Mouse (Mus musculus) intestine, embryonic 14.5 days (tissue): ENCODE results near the gene Zfp691. TPM values are rescaled to one million over a fixed set of nuclear protein-coding genes. Genes with fewer than 3 reads are reported as not detected.

Experiments used
- ATAC-seq: fragments of 200-750 bp; cut with Nextera tagmentation; replicated peaks from 2 replicates; pipeline ENCODE4 v1.8.0; 2017; ENCODE audit warnings: low read depth, moderate number of reproducible peaks, moderate TSS enrichment, moderate library complexity; ENCODE audit not compliant: low FRiP score, low TSS enrichment
- DNase-seq: peaks from one replicate; pipeline ENCODE4 v3.0.0-alpha.2; 2018; ENCODE audit warnings: low spot score
- H3K27ac ChIP-seq: fragments of 300-500 bp; sonication (generic); 2 replicates; pipeline ENCODE4 v1.5.1; 2014; ENCODE audit warnings: low read depth, mild to moderate bottlenecking, control low read depth
- H3K27me3 ChIP-seq: fragments of 300-500 bp; sonication (generic); replicated peaks from 2 replicates; pipeline ENCODE4 v1.6.1; 2014; ENCODE audit warnings: low read length, control low read depth; ENCODE audit not compliant: control insufficient read depth, insufficient read depth
- H3K36me3 ChIP-seq: fragments of 300-500 bp; sonication (generic); 2 replicates; pipeline ENCODE4 v1.6.1; 2014; ENCODE audit warnings: low read length, control low read depth; ENCODE audit not compliant: control insufficient read depth, insufficient read depth
- H3K4me1 ChIP-seq: fragments of 300-500 bp; sonication (generic); replicated peaks from 2 replicates; pipeline ENCODE4 v1.6.1; 2014; ENCODE audit warnings: low read length, control low read depth, mixed read lengths; ENCODE audit not compliant: control insufficient read depth, insufficient read depth
- H3K4me2 ChIP-seq: fragments of 300-500 bp; sonication (generic); 2 replicates; pipeline ENCODE4 v1.6.1; 2014; ENCODE audit warnings: low read length
- H3K4me3 ChIP-seq: fragments of 300-500 bp; sonication (generic); 2 replicates; pipeline ENCODE4 v1.5.1; 2014; ENCODE audit warnings: low read depth, low read length, control low read depth, mixed read lengths
- H3K9ac ChIP-seq: fragments of 300-500 bp; sonication (generic); 2 replicates; pipeline ENCODE4 v1.6.1; 2014; ENCODE audit warnings: mild to moderate bottlenecking, low read length
- H3K9me3 ChIP-seq: fragments of 300-500 bp; sonication (generic); 2 replicates; pipeline ENCODE4 v1.6.1; 2016; ENCODE audit warnings: low read length, control low read depth; ENCODE audit not compliant: control insufficient read depth
- WGBS: fragments of 180-500 bp; shearing (Covaris S2); extraction: QIAGEN DNeasy Blood & Tissue Kit; methylation state at CpG from one replicate; pipeline ENCODE4 v1.1.7; 2014; 5-methylcytosine and 5-hydroxymethylcytosine counted together
- microRNA counts: library from miRNA; unstranded; fragments of <30 nt; microRNA quantifications from one replicate; lab custom pipeline; 2016
- microRNA-seq: library from miRNA; unstranded; fragments of <30 nt; microRNA quantifications from one replicate; pipeline ENCODE4, GENCODE M21; 2016
- polyA plus RNA-seq: library from polyadenylated mRNA; unstranded; fragments of >200 nt; fragmentation: Nextera tagmentation; extraction: Ambion mirVana; gene quantifications from 2 replicates; pipeline ENCODE4 v1.2.1, GENCODE M21; 2014

Gene Zfp691
- polyA plus RNA-seq, 1 experiment from 2014 or later: 6.7 TPM

DNA sequence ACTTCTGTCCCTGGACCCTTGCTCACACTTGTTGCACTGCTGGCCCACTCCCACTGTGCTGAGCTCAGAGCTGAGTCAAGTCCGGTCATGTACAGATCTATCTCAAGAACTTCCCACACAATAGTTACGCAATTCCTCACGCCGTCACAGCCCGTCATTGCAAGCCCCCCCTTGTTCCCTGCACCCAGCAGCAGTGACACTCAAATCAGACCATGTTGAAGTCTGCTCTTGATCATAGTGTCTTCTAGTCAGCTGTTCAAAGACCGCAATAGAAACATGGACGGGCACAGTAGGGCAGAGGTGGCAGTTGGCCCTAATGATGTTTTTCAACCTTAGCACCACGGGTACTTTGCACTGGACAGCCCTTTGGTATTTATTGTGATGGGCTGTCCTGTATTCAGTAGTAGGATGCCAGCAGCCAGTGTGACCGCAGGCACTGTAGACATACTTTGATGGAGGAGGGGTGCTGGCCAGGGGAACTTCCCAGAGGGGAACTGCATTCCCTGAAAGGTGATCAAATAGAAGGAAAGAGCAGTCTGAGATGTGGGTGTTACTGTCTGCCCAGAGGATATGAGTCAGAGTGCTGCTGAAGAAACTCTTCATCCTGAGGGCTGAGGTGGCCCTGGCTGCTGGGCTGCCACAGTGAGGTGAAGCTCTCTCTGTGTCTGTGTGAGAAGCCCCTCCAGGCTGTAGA is 48.3 kb downstream of the Zfp691 start:
- Histone ChIP-seq H3K36me3 (peaks cover 78% of the 10 kb centered on the region), H3K27me3 (no peaks in the 10 kb centered on the region), H3K4me1 (no peaks in the 10 kb centered on the region; the same call in none of the 2 replicates), H3K4me3 (no peak overlapping the region), H3K4me2 (no peak overlapping the region), H3K9me3 (no peaks in the 10 kb centered on the region), H3K27ac (no peak overlapping the region), H3K9ac (no peak overlapping the region)
- DNase-seq (no peak), ATAC-seq (no peak)
- WGBS: 82% methylated on average over 9 of the region's 9 CpGs

DNA sequence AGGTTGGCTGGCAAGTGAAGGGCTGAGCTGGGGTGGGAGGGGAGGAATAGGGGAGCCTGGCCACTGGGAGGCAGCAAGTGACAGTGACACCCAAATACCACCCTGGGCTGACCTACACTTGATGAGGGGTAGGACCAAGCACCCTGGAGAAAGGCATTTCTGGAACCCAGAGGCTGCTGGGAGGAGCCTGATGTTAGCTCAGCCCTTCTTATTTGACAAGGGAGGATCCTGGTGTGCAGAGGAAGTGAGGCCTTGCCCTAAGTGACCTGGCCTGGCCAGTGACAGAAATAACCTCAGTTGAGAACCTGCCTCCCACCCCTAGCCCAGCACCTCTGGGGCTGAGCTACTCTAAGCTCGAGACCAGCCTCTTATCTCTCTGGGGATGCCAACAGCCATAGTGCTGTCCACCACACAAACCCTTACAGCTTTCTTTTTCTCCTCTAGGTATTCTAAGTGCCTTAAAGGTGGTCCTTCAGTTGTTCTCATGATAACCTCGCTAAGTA is 49.2 kb downstream of the Zfp691 start:
- ATAC-seq (no peak), DNase-seq (no peak)
- H3K9me3 ChIP-seq: no peaks in the 10 kb centered on the region
- H3K4me1 ChIP-seq: no peaks in the 10 kb centered on the region; the same call in none of the 2 replicates
- H3K4me2 ChIP-seq: no peak overlapping the region
- no peak overlapping the region for H3K4me3 ChIP-seq
- peaks cover 82% of the 10 kb centered on the region for H3K36me3 ChIP-seq
- WGBS: 55% methylated on average over 2 of the region's 2 CpGs
- no peak overlapping the region for H3K9ac ChIP-seq
- H3K27me3 ChIP-seq: no peaks in the 10 kb centered on the region
- no peak overlapping the region for H3K27ac ChIP-seq

DNA sequence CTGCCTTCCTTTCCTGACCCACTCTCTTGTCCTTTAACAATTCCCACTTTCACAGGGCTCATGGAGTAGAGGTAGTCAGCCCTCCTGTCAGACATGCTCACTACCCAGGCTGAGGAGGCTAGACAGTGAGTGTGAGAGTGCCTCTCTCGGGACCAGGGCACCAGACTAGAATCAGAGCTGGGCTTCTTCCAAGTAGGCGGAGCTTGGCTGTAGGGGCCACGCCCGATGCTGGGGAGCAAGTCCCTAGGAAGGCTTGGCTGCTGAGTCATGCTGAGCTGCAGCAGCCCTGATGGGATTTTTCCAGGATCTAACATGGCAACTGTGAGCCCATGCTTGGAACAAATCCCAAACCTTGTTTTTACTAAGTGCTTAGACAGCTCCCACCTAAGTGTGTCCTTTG is 52.7 kb downstream of the Zfp691 start:
- Histone ChIP-seq H3K27ac (no peak overlapping the region), H3K4me1 (no peaks in the 10 kb centered on the region; the same call in none of the 2 replicates), H3K27me3 (no peaks in the 10 kb centered on the region), H3K36me3 (peaks cover 51% of the 10 kb centered on the region), H3K9me3 (no peaks in the 10 kb centered on the region), H3K4me3 (no peak overlapping the region), H3K4me2 (no peak overlapping the region), H3K9ac (no peak overlapping the region)
- WGBS: 37% methylated on average over 4 of the region's 4 CpGs
- ATAC-seq (peak; percentile 44; the same call in 1 of the 2 replicates), DNase-seq (no peak)

DNA sequence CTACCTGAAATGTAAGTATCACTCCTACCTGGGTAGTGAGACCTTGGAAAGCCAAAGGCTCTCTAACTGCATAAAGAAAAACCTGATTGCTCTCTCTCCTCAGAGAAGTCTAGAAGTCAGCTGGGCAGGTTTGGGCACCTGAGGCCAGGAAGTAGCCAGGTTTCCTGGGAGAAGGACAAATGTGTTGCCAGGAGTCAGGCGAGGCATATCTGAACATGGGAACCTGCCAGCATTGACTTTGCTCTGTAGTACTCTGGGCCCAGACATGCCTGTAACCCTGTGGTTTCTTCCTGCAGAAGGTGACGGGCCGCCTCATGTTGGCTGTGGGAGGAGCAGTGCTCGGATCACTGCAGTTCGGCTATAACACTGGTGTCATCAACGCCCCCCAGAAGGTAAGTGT is 53.9 kb downstream of the Zfp691 start:
- no peak overlapping the region for H3K4me3 ChIP-seq
- H3K36me3 ChIP-seq: peaks cover 45% of the 10 kb centered on the region
- H3K27ac ChIP-seq: no peak overlapping the region
- WGBS: 89% methylated on average over 6 of the region's 6 CpGs
- H3K9me3 ChIP-seq: no peaks in the 10 kb centered on the region
- no peak for DNase-seq
- no peaks in the 10 kb centered on the region for H3K27me3 ChIP-seq
- no peak overlapping the region for H3K9ac ChIP-seq
- no peak overlapping the region for H3K4me2 ChIP-seq
- ATAC-seq: no peak
- H3K4me1 ChIP-seq: peaks cover under 1% of the 10 kb centered on the region

MicroRNAs within 50 kb of the gene (microRNA counts, 519-probe panel; counts per million panel counts)
- not detected for microRNA mmu-miR-1957 (lab: Ali Mortazavi, UCI)

Small RNA genes lying within 50 kb of the gene (microRNA-seq; reads per million reads assigned to microRNA genes)
- gene Mir1957a: not detected

Other genes with a start within 250 kb of the Zfp691 start
- gene Olfr1328, start 235.6 kb downstream of the Zfp691 start, polyA plus RNA-seq: not detected in 2 replicates
- gene Lao1, start 212.6 kb downstream of the Zfp691 start, polyA plus RNA-seq: not detected in 2 replicates
- 131 and 132 TPM in 2 replicates for gene Slc2a1, start 65.5 kb downstream of the Zfp691 start, polyA plus RNA-seq
- gene Ermap, start 15.8 kb upstream of the Zfp691 start, polyA plus RNA-seq: 0.34 and 0.42 TPM in 2 replicates
- 143 and 144 TPM in 2 replicates for gene Svbp, start 21.1 kb upstream of the Zfp691 start, polyA plus RNA-seq
- not detected in 2 replicates for gene Tmem269, start 44.0 kb upstream of the Zfp691 start, polyA plus RNA-seq
- gene AU022252, start 58.5 kb upstream of the Zfp691 start, polyA plus RNA-seq: 27.0 and 28.4 TPM in 2 replicates
- 35.7 and 38.2 TPM in 2 replicates for gene P3h1, start 58.7 kb upstream of the Zfp691 start, polyA plus RNA-seq
- gene Cldn19, start 81.2 kb upstream of the Zfp691 start, polyA plus RNA-seq: not detected in 2 replicates
- gene Ybx1, start 120.4 kb upstream of the Zfp691 start, polyA plus RNA-seq: 678 and 713 TPM in 2 replicates
- gene Ppih, start 146.4 kb upstream of the Zfp691 start, polyA plus RNA-seq: 106 and 110 TPM in 2 replicates
- 4.1 and 5.1 TPM in 2 replicates for gene Ccdc30, start 241.3 kb upstream of the Zfp691 start, polyA plus RNA-seq
- gene Ppcs, start 248.2 kb upstream of the Zfp691 start, polyA plus RNA-seq: 36.5 and 39.8 TPM in 2 replicates
- 0.12 and 0.28 TPM in 2 replicates for gene Zmynd12, start 248.6 kb upstream of the Zfp691 start, polyA plus RNA-seq